Mouse (Mus musculus) lung, postnatal 0 days (tissue): ENCODE data around the gene Cobl.

Experiments
- CTCF ChIP-seq: IDR thresholded peaks from 2 replicates; pipeline ENCODE4 v1.5.1; 2016; ENCODE audit warnings: antibody characterized with exemption, mild to moderate bottlenecking
- EP300 ChIP-seq: IDR thresholded peaks from 2 replicates; pipeline ENCODE4 v1.6.1; 2016; ENCODE audit warnings: antibody characterized with exemption, mild to moderate bottlenecking, control low read depth

DNA sequence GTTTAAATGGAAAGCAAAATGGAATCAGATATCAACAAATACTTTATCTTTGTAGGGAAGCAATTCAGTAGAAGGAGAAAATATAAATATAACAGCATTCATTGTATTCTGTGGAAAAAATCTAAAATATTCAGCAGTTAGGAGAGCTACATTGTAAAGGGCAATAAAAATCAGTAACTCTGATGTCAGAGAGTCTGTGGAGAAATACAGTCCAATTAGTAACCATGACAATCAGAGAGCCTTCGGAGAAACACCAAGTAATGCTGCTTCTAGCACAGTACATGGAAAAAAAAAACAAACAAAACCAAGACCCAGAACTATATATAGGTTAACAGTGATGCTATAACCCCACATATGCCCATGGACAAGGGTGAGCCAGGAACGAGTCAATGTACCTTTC is 206.3 kb downstream of the Cobl start:
- TF ChIP-seq CTCF (no peak), EP300 (no peak)
